Mouse (Mus musculus): ENCODE data around the gene Tep1.

- TF ChIP-seq EP300 (IDR thresholded peaks at IDR 0.05; ENCODE audit: low read depth) = no peak
- TF ChIP-seq CTCF (IDR thresholded peaks at IDR 0.05; ENCODE audit: low read depth) = no peak
Measured at GRCm38 (mm10) chr14:50897374-50897765, 27.0 kb upstream of the Tep1 start, which contains the start of gene Klhl33.

All from liver, postnatal 0 days (tissue).